Mouse (Mus musculus) neutrophil, adult 5-6 weeks (primary cell): Measurements from ENCODE around the gene Kcnk1. TPM values are rescaled to one million over a fixed set of nuclear protein-coding genes. Genes with fewer than 3 reads are reported as not detected.

Experiments used
- ATAC-seq: fragments of 151-379, 151-347 bp; 2 replicates; pipeline ENCODE4 v1.8.0; 2017; ENCODE audit warnings: mild to moderate bottlenecking, moderate TSS enrichment; ENCODE audit not compliant: insufficient number of reproducible peaks, poor library complexity, low FRiP score, severe bottlenecking; ENCODE audit errors: extremely low read depth
- total RNA-seq: library from RNA; stranded (forward); fragments of 200-1000 nt; gene quantifications from 2 replicates; pipeline ENCODE4 v1.2.3, GENCODE M21; 2017

Kcnk1 gene
- total RNA-seq, 1 experiment from 2014 or later = 1.0 TPM

DNA sequence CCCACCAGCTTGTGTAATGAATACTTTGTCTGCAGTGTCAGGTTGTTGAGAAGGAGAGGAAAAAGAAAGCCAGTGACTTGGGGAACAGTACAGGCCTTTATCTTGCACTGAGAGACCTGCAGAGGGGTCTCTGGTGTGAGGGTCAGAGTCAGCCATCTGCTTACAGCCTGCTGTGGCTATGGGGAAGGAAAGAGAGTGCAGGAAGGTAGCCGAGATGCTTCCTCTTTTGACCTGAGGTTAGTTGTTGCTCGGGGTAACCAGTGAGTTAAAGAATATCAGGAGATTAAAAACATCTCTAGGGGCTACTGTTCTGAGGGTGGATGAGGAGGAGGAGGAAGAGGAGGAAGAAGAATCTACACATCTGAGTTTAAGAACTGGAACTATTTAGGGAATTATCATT, 7.0 kb upstream of the Kcnk1 start:
- ATAC-seq = no peak

DNA sequence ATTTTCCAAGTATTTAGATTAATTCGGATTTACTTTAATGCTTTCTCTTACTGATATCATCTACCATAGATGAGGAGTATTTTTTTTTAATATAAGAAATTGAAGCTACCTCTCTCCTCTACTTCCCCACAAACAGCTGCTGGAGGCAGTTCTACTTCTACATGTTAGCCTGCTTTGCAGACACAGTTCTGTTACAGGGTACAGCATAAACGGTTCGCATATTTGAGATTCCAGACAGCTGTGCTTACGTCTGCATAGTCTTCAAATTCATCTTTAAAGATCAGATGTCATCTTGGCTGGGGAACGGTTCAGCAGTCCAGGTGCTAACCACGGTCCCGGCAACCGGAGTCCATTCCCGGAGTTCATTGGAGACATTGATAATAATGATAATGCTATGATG, 1.3 kb upstream of the Kcnk1 start:
- ATAC-seq = no peak

- ATAC-seq = no peak
Observed at GRCm38 (mm10) chr8:125996031-125996839, 1.3 kb downstream of the Kcnk1 start.

GRCm38 (mm10) chr8:125996980-125997379, 2.0 kb downstream of the Kcnk1 start:
- ATAC-seq = no peak

GRCm38 (mm10) chr8:125997550-125997949, 2.6 kb downstream of the Kcnk1 start:
- no peak for ATAC-seq

- ATAC-seq = no peak
Observed at GRCm38 (mm10) chr8:125999842-126000395, 4.9 kb downstream of the Kcnk1 start.

DNA sequence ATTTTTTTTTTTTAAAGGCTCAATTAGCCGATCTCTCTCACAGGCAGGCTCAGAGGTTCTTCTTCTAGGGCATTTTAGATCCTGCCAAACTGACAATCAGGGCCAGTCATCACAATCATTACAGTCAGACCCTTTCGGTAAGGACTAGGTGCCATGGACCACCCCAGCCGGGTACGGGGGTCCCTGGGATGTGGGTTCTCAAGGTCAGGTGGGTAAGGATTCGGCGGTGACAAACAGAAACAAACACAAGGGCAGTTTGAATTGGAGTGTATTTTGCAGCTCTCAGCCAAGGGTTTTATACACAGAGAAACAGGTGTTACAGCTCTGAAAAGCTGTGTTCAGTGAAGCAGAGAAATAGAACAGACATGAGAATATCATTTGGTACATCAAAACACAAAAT, 8.6 kb downstream of the Kcnk1 start:
- no peak for ATAC-seq

- ATAC-seq = no peak
Observed at GRCm38 (mm10) chr8:126004953-126005352, 10.0 kb downstream of the Kcnk1 start.

GRCm38 (mm10) chr8:126006310-126006990, 11.5 kb downstream of the Kcnk1 start:
- no peak for ATAC-seq

DNA sequence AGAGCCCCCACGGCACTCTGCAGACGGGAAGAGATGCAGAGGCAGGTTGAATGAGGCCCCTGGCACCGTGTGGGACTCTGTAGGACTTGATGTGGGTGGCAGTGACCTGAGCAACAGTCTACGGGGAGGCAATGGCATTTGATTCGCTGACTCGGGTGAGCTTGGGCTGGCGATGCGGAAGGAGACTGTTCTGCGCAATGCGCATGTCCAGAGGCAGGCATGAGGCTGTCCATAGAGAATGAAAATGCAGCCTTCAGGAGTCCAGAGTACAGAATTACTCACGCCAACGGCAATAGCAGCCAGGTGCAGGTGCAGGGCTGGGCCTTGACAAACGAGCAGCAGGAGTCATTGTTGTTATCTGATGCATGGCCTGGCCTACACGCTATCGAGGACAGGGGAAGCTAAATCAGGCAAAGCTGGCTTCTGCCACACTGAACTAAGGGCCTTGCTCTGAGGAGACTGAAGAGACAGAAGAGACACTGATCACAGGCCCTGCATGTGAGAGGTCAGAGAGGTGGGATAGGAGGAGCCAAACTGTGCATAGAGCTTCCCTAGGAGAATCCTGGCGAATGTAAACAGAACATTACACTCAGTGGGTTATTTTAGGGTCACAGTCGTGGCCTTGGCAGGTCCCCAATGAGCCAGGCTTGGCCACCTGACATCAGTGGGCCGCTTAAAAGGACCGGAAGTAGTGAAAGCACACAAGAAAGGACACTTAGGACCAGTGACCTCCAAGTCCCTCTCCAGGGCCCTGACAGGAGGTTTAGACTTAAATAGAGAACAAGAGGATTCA, 12.8 kb downstream of the Kcnk1 start:
- no peak for ATAC-seq

GRCm38 (mm10) chr8:126008945-126009344, 14.0 kb downstream of the Kcnk1 start:
- ATAC-seq = no peak

GRCm38 (mm10) chr8:126010900-126011299, 15.9 kb downstream of the Kcnk1 start:
- ATAC-seq = no peak

DNA sequence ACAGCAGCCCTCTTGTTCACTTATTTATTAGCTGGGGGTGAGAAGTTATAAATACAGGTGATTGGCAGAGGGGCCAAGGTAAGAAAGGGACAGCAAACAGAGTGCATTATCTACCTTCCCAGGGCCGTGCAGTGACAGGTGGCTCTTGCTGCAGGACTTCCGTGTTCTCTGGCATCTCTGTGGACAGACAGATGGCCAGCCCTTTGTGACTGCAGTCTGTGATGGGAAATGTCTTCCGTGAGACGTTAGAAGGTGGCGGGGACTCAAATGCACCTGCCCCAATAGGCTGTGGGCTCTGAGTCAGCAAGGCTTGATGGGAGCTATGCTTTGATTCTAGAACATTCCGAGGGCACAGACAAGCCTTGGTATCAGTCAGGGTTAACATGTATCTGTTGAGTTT, 17.4 kb downstream of the Kcnk1 start:
- ATAC-seq = no peak

- no peak for ATAC-seq
Observed at GRCm38 (mm10) chr8:126013646-126014045, 18.7 kb downstream of the Kcnk1 start.

DNA sequence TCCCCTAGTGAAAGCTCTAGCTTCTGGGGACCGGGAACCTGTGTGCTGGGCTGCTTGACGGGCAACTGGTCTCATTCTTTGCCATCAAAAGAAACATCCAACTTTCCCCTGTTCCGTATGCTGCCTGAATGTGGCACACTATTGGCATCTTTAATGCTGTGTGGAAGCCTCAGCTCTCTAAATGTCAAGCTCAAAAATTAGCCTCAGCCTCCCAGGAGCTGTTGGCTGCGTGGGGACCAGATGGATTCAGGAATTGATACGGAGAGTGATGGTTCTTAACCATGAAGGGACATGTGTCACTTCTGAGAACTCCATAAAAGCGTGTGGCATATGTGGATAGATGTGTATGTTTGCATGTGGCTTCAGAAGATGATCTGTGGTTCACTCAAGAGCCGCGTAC, 27.0 kb downstream of the Kcnk1 start:
- no peak for ATAC-seq

GRCm38 (mm10) chr8:126023706-126024305, 28.8 kb downstream of the Kcnk1 start:
- no peak for ATAC-seq

DNA sequence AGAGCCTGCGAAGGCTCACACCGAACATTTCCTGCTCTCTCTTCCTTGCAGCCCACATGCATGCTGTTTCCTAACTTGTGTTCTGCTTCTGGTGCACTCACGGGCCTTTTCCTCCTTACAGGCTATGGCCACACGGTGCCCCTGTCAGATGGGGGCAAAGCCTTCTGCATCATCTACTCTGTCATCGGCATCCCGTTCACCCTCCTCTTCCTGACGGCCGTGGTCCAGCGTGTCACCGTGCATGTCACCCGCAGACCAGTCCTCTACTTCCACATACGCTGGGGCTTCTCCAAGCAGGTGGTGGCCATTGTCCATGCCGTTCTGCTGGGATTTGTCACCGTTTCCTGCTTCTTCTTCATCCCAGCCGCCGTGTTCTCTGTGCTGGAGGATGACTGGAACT, 29.9 kb downstream of the Kcnk1 start:
- no peak for ATAC-seq

- no peak for ATAC-seq
Observed at GRCm38 (mm10) chr8:126026121-126026520, 31.2 kb downstream of the Kcnk1 start.

- ATAC-seq = no peak
Observed at GRCm38 (mm10) chr8:126026584-126026983, 31.6 kb downstream of the Kcnk1 start.
